Mouse (Mus musculus) kidney, adult 8-10 months (tissue): Measurements from ENCODE around the gene Map3k9.

ENCODE experiments used
- DNase-seq, 2 experiments: peaks; one replicate each; pipeline ENCODE4 v3.0.0; 2022

The Map3k9 gene

GRCm38 (mm10) chr12:81781105-81781909 lies at the start of gene Map3k9:
TSS of gene Map3k9 (minus strand) at chr12:81781175.
- DNase-seq: peak; percentile 94 to 96

- no peak for DNase-seq
Observed at GRCm38 (mm10) chr12:81828355-81828754, 47.4 kb upstream of the Map3k9 start.

- no peak for DNase-seq
Observed at GRCm38 (mm10) chr12:81822778-81823480, 42.0 kb upstream of the Map3k9 start.

GRCm38 (mm10) chr12:81822176-81822575 lies 41.2 kb upstream of the Map3k9 start:
- no peak for DNase-seq

- DNase-seq: no peak
Observed at GRCm38 (mm10) chr12:81820700-81821099, 39.7 kb upstream of the Map3k9 start.

GRCm38 (mm10) chr12:81817126-81817505 lies 36.1 kb upstream of the Map3k9 start:
- no peak for DNase-seq

- DNase-seq: peak in 1 of 2 experiments; percentile 38
Observed at GRCm38 (mm10) chr12:81816330-81817125, 35.6 kb upstream of the Map3k9 start.

GRCm38 (mm10) chr12:81814742-81815141 lies 33.8 kb upstream of the Map3k9 start:
- no peak for DNase-seq

GRCm38 (mm10) chr12:81810417-81810816 lies 29.4 kb upstream of the Map3k9 start:
- no peak for DNase-seq

GRCm38 (mm10) chr12:81808596-81808995 lies 27.6 kb upstream of the Map3k9 start:
- DNase-seq: no peak

GRCm38 (mm10) chr12:81807953-81808352 lies 27.0 kb upstream of the Map3k9 start:
- DNase-seq: peak; percentile 35 to 54

GRCm38 (mm10) chr12:81807529-81807837 lies 26.5 kb upstream of the Map3k9 start:
- no peak for DNase-seq

- peak; percentile 43 to 47 for DNase-seq
Observed at GRCm38 (mm10) chr12:81806759-81807528, 26.0 kb upstream of the Map3k9 start.

GRCm38 (mm10) chr12:81806114-81806513 lies 25.1 kb upstream of the Map3k9 start:
- no peak for DNase-seq

GRCm38 (mm10) chr12:81803803-81804202 lies 22.8 kb upstream of the Map3k9 start:
- DNase-seq: no peak

- DNase-seq: no peak
Observed at GRCm38 (mm10) chr12:81803016-81803415, 22.0 kb upstream of the Map3k9 start.

- no peak for DNase-seq
Observed at GRCm38 (mm10) chr12:81801134-81801533, 20.2 kb upstream of the Map3k9 start.

- peak; percentile 43 to 82 for DNase-seq
Observed at GRCm38 (mm10) chr12:81796541-81796940, 15.6 kb upstream of the Map3k9 start.

- no peak for DNase-seq
Observed at GRCm38 (mm10) chr12:81792511-81793218, 11.7 kb upstream of the Map3k9 start.

- no peak for DNase-seq
Observed at GRCm38 (mm10) chr12:81789499-81789898, 8.5 kb upstream of the Map3k9 start.

- DNase-seq: peak; percentile 89 to 96
Observed at GRCm38 (mm10) chr12:81788672-81789084, 7.7 kb upstream of the Map3k9 start.

GRCm38 (mm10) chr12:81787262-81787661 lies 6.3 kb upstream of the Map3k9 start:
- DNase-seq: no peak
